Mouse (Mus musculus): ENCODE results near the gene Stat6. TPM values are rescaled to one million over a fixed set of nuclear protein-coding genes. Genes with fewer than 3 reads are reported as not detected.

Stat6 gene
- polyA plus RNA-seq, 1 experiment: 33.8 TPM

- TF ChIP-seq GATA1 (IDR thresholded peaks at IDR 0.05; ENCODE audit: borderline replicate concordance, low read length) (no peak), FLI1 (IDR thresholded peaks at IDR 0.05; ENCODE audit: low read length) (no peak)
- H3K4me1 ChIP-seq: peaks cover 35% of the 10 kb centered on the region
- peaks cover 3% of the 10 kb centered on the region for H3K36me3 ChIP-seq (replicated peaks; ENCODE audit: low read length)
- peak overlapping the region; percentile 94 for H3K4me3 ChIP-seq (replicated peaks)
- no peaks in the 10 kb centered on the region for H3K27me3 ChIP-seq (replicated peaks)
- no peaks in the 10 kb centered on the region for H3K9me3 ChIP-seq
Measured at GRCm38 (mm10) chr10:127677591-127678336, 35.0 kb downstream of the Stat6 start.

DNA sequence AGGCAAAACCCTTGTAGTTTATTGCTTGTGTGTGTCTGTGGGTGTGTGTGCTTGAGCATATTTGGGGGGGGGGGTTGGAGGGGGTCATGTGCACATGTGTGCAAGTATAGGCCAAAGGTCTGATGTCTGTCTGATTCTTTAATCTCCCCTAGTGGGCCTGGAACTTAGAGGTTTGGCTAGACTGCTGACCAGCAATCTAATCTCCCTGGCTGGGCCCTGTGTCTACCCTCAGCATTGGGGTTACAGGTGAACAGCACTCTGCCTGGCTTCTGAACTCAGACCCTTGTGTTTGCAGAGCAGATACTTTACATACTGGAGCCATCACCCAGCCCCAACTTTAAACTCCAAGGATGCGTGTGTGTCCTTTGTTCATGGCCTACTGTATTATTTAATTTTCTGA is 36.4 kb downstream of the Stat6 start:
- Histone ChIP-seq H3K27me3 (replicated peaks) (no peaks in the 10 kb centered on the region), H3K4me1 (peaks cover 34% of the 10 kb centered on the region), H3K36me3 (replicated peaks; ENCODE audit: low read length) (peaks cover 3% of the 10 kb centered on the region), H3K9me3 (no peaks in the 10 kb centered on the region), H3K4me3 (replicated peaks) (no peak overlapping the region)
- TF ChIP-seq FLI1 (IDR thresholded peaks at IDR 0.05; ENCODE audit: low read length) (no peak), GATA1 (IDR thresholded peaks at IDR 0.05; ENCODE audit: borderline replicate concordance, low read length) (no peak)

GRCm38 (mm10) chr10:127679881-127680280 is 37.1 kb downstream of the Stat6 start:
- TF ChIP-seq GATA1 (IDR thresholded peaks at IDR 0.05; ENCODE audit: borderline replicate concordance, low read length) (no peak), FLI1 (IDR thresholded peaks at IDR 0.05; ENCODE audit: low read length) (no peak)
- H3K4me1 ChIP-seq: peaks cover 32% of the 10 kb centered on the region

DNA sequence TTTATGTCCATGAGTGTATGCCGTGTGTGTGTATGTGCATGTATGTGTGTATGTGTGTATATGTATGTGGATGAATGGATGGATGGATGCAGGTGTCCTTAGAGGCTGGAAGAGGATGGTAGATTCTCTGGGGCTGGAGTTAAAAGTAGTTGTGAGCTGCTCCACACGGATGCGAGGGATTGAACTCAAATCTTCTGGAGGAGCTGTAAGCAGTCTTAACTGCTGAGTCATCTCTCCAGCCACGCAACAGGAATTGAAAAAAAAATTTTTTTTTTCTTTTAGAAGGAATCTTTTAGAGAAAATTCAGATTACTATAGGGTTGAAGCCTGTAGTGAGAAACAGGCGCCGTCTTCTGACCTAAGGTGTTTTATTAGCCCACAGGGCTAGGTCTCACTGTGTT is 40.1 kb downstream of the Stat6 start:
- no peaks in the 10 kb centered on the region for H3K27me3 ChIP-seq (replicated peaks)
- peaks cover 22% of the 10 kb centered on the region for H3K4me1 ChIP-seq
- TF ChIP-seq FLI1 (IDR thresholded peaks at IDR 0.05; ENCODE audit: low read length): no peak
- no peak for TF ChIP-seq GATA1 (IDR thresholded peaks at IDR 0.05; ENCODE audit: borderline replicate concordance, low read length)
- H3K9me3 ChIP-seq: no peaks in the 10 kb centered on the region
- H3K4me3 ChIP-seq (replicated peaks): no peak overlapping the region
- H3K36me3 ChIP-seq (replicated peaks; ENCODE audit: low read length): peaks cover 3% of the 10 kb centered on the region

More at GRCm38 (mm10) chr10:127679881-127680280, 37.1 kb downstream of the Stat6 start:
- H3K9me3 ChIP-seq: no peaks in the 10 kb centered on the region
- peaks cover 3% of the 10 kb centered on the region for H3K36me3 ChIP-seq (replicated peaks; ENCODE audit: low read length)
- H3K4me3 ChIP-seq (replicated peaks): no peak overlapping the region
- no peaks in the 10 kb centered on the region for H3K27me3 ChIP-seq (replicated peaks)

GRCm38 (mm10) chr10:127691053-127691452 is 48.3 kb downstream of the Stat6 start:
- H3K27me3 ChIP-seq (replicated peaks): no peaks in the 10 kb centered on the region
- H3K4me1 ChIP-seq: peaks cover 1% of the 10 kb centered on the region
- no peak overlapping the region for H3K4me3 ChIP-seq (replicated peaks)
- TF ChIP-seq FLI1 (IDR thresholded peaks at IDR 0.05; ENCODE audit: low read length) (no peak), GATA1 (IDR thresholded peaks at IDR 0.05; ENCODE audit: borderline replicate concordance, low read length) (no peak)
- H3K9me3 ChIP-seq: no peaks in the 10 kb centered on the region
- peaks cover 32% of the 10 kb centered on the region for H3K36me3 ChIP-seq (replicated peaks; ENCODE audit: low read length)

DNA sequence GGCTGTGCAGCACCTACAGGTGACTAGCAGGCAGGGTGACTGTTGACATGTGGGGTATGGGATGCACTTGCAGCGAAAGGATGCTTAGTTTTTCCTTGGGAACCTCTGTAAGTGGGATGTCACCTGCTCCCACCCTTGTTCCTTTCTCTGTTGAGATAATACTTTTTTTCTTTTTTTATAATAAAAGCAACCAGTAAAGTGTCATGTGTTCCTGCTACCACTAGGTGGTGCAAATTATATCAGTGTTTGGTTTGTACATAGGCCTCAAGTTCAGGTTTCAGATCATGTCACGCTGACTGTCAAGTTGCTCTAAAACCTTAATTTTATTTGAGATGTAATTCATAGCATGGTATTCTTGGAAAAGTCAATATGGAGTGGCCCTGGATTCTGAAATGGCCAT is 51.9 kb downstream of the Stat6 start:
- peaks cover 46% of the 10 kb centered on the region for H3K36me3 ChIP-seq (replicated peaks; ENCODE audit: low read length)
- H3K4me1 ChIP-seq: no peaks in the 10 kb centered on the region; the same call in 1 of the 2 replicates
- H3K9me3 ChIP-seq: no peaks in the 10 kb centered on the region
- no peaks in the 10 kb centered on the region for H3K27me3 ChIP-seq (replicated peaks)
- no peak overlapping the region for H3K4me3 ChIP-seq (replicated peaks)
- TF ChIP-seq FLI1 (IDR thresholded peaks at IDR 0.05; ENCODE audit: low read length) (no peak), GATA1 (IDR thresholded peaks at IDR 0.05; ENCODE audit: borderline replicate concordance, low read length) (no peak)

- H3K4me3 ChIP-seq (replicated peaks): no peak overlapping the region
- H3K27me3 ChIP-seq (replicated peaks): no peaks in the 10 kb centered on the region
- no peaks in the 10 kb centered on the region for H3K9me3 ChIP-seq
- no peaks in the 10 kb centered on the region; the same call in 1 of the 2 replicates for H3K4me1 ChIP-seq
- peaks cover 40% of the 10 kb centered on the region for H3K36me3 ChIP-seq (replicated peaks; ENCODE audit: low read length)
- TF ChIP-seq FLI1 (IDR thresholded peaks at IDR 0.05; ENCODE audit: low read length) (no peak), GATA1 (IDR thresholded peaks at IDR 0.05; ENCODE audit: borderline replicate concordance, low read length) (no peak)
Measured at GRCm38 (mm10) chr10:127695775-127696174, 53.0 kb downstream of the Stat6 start.

DNA sequence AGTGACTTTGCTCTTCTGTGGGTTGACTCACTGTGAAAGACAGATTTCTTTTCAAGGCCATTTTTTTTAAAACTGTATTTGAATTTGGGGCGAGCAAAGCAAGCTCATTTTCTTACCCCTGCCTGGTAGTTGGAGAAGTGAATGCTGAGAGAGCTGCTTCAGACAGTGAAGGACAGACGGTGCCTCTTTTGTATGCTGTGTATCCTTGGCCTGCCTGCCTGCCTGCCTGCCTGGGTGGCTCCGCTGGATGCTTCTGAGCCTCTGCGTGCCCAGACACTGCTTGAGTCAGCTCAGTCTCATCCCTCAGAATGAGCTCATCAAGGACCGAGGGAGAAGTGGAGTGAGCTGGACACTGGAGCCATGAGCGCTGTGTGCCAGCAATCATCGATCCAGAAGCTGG is 56.2 kb downstream of the Stat6 start:
- no peaks in the 10 kb centered on the region; the same call in 1 of the 2 replicates for H3K4me1 ChIP-seq
- H3K27me3 ChIP-seq (replicated peaks): peaks cover 13% of the 10 kb centered on the region
- no peak overlapping the region for H3K4me3 ChIP-seq (replicated peaks)
- H3K9me3 ChIP-seq: no peaks in the 10 kb centered on the region
- no peak for TF ChIP-seq FLI1 (IDR thresholded peaks at IDR 0.05; ENCODE audit: low read length)
- no peak for TF ChIP-seq GATA1 (IDR thresholded peaks at IDR 0.05; ENCODE audit: borderline replicate concordance, low read length)
- H3K36me3 ChIP-seq (replicated peaks; ENCODE audit: low read length): peaks cover 31% of the 10 kb centered on the region

DNA sequence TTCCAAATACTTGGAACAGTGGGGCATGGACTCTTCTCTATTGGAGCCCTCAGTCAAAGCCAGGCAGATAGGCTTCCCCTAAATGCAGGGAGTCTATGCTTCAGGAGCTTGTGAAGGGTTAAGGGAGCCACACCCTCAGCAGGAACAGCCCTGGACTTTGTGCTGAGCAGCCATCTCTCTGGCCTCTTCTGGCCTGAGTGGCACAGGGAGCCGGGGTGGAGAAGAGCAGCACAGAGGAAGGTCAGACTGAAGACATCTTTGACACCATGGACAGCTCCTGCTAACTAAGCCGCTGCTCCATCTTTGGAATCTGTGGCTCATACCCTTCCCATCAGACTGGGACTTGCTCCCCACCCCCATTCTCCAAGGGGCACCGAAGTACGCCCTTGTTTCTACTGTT is 60.5 kb downstream of the Stat6 start:
- H3K4me3 ChIP-seq (replicated peaks): no peak overlapping the region
- peaks cover 14% of the 10 kb centered on the region for H3K4me1 ChIP-seq
- H3K9me3 ChIP-seq: no peaks in the 10 kb centered on the region
- TF ChIP-seq FLI1 (IDR thresholded peaks at IDR 0.05; ENCODE audit: low read length) (no peak), GATA1 (IDR thresholded peaks at IDR 0.05; ENCODE audit: borderline replicate concordance, low read length) (no peak)
- H3K27me3 ChIP-seq (replicated peaks): peaks cover 47% of the 10 kb centered on the region
- peaks cover 6% of the 10 kb centered on the region for H3K36me3 ChIP-seq (replicated peaks; ENCODE audit: low read length)

- TF ChIP-seq GATA1 (IDR thresholded peaks at IDR 0.05; ENCODE audit: borderline replicate concordance, low read length) (no peak), FLI1 (IDR thresholded peaks at IDR 0.05; ENCODE audit: low read length) (no peak)
- peaks cover 1% of the 10 kb centered on the region for H3K36me3 ChIP-seq (replicated peaks; ENCODE audit: low read length)
Measured at GRCm38 (mm10) chr10:127704293-127704692, 61.5 kb downstream of the Stat6 start.

More at GRCm38 (mm10) chr10:127704293-127704692, 61.5 kb downstream of the Stat6 start:
- Histone ChIP-seq H3K4me3 (replicated peaks) (no peak overlapping the region), H3K4me1 (peaks cover 14% of the 10 kb centered on the region), H3K9me3 (no peaks in the 10 kb centered on the region), H3K27me3 (replicated peaks) (peaks cover 53% of the 10 kb centered on the region)

All from megakaryocyte, embryonic 14.5 days (primary cell).